Mouse (Mus musculus): ENCODE measurements around the gene Olfr105-ps. TPM values are rescaled to one million over a fixed set of nuclear protein-coding genes. Genes with fewer than 3 reads are reported as not detected.

The Olfr105-ps gene
- not detected in 4 replicates for total RNA-seq (2023)

DNA sequence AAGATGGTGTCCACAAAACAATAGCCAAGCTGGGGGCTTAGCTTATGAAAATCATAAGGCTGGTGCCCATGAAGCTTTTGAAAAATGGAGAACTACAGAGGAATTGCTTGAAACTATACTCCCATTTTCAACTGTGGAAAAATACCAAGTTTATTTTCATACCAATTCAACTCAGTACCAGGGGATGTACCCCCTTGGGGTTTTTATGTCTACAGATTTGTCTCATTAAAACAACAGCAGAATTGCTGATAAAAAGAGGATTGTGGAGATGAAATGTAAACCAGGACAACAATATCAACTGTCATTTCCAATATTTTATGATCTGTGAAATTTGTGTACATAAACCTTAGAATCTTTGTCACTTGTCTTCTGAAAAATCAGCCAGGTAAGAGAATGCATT is at the start of gene Olfr105-ps:
TSS of gene Olfr105-ps (plus strand) at position 301 of the 400 bp plus-strand sequence.

DNA sequence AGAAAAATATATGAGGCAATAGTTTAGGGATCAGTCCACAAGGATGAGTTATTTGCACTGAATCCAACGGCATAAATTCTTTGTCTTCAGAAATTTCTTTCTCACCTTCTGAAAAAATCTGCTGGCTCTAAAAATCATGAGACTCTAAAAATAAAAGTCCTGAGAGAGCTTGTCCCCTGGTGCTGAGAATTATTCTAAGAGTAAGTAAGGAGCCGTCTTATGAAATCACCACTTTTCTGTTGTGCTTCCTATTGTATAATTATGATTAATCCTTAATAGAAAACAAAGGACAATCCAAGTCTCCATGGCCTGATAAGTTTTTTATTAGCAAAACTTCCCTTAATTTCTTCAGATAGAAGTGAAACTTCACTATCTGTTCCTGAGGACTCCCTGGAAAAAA is 39.2 kb upstream of the Olfr105-ps start, which contains the start of gene Olfr103:
TSS of gene Olfr103 (minus strand) at position 101 of the 400 bp plus-strand sequence.

DNA sequence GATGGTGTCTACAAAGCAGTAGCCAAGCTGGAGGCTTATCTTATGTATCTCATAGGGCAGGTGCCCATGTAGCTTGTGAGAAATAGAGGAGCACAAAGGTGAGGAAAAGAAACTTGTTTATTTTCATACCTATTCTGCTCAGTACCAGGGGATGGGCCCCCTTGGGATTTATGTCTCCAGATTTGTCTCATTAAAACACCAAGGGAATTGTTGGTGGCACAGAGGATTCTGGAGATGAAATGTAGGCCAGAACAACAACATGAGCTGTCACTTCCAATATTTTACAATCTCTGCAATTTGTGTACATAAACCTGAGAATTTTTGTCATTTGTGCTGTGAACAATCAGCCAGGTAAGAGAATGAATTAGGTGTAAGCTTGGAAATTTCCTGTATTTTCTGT is 19.6 kb upstream of the Olfr105-ps start, which contains the start of gene Olfr104-ps:
TSS of gene Olfr104-ps (plus strand) at position 301 of the 400 bp plus-strand sequence.

DNA sequence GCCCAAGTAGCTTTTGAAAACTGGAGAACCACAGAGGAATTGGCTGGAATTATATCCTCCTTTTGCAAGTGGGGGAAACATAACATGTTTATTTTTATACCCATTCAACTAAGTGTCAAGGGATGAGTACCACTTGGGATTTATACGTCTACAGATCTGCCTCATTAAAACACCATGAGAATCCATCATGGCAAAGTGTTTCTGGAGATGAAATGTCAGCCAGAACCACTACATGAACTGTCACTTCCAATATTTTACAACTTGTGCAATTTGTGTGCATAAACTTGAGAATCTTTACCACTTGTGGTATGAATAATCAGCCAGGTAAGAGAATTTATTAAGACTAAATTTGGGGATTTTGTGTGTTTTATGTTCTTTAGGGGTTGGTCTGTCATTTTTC is 11.3 kb downstream of the Olfr105-ps start, which contains the start of gene Olfr106-ps:
TSS of gene Olfr106-ps (plus strand) at position 301 of the 400 bp plus-strand sequence.

DNA sequence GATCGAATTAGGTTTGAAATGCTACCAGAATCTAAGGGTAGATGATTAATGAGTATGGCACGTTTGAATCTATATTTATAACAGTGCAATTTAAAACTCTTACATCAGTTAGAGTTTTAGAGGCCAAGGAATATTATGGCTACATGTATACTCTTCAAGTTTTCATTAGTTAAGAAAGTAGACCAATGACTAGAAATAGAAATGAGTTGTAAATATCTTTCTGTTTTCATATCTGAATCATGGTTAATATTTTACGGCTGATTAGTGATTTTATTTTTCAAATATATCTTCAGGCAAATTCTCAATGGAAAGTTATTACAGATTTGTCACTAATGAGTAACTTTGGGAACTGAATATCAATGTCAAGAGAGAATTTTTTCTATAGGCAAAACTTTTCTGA is 20.1 kb downstream of the Olfr105-ps start, which contains the start of gene Olfr107:
TSS of gene Olfr107 (plus strand) at position 301 of the 400 bp plus-strand sequence.

Other genes with a start within 250 kb of the Olfr105-ps start
- gene Olfr93, start 217.5 kb upstream of the Olfr105-ps start, total RNA-seq (2023) = not detected in 4 replicates
- gene Ubd, start 185.1 kb upstream of the Olfr105-ps start, total RNA-seq (2023) = 0.89 TPM in 1 of 4 replicates, not detected in the others
- gene Olfr94, start 178.0 kb upstream of the Olfr105-ps start, total RNA-seq (2023) = not detected in 4 replicates
- gene Olfr95, start 165.9 kb upstream of the Olfr105-ps start, total RNA-seq (2023) = not detected in 4 replicates
- gene Olfr96, start 158.9 kb upstream of the Olfr105-ps start, total RNA-seq (2023) = not detected in 4 replicates
- not detected in 4 replicates for gene Olfr97, start 141.7 kb upstream of the Olfr105-ps start, total RNA-seq (2023)
- gene Olfr98, start 115.3 kb upstream of the Olfr105-ps start, total RNA-seq (2023) = not detected in 4 replicates
- gene H2-M3, start 108.8 kb upstream of the Olfr105-ps start, total RNA-seq (2023) = 56.5 to 62.1 TPM (median 57.9 TPM) in 4 replicates
- gene Olfr99, start 95.6 kb upstream of the Olfr105-ps start, total RNA-seq (2023) = not detected in 4 replicates
- gene Olfr101, start 74.7 kb upstream of the Olfr105-ps start, total RNA-seq (2023) = not detected in 4 replicates
- not detected in 4 replicates for gene Olfr102, start 62.0 kb upstream of the Olfr105-ps start, total RNA-seq (2023)
- not detected in 4 replicates for gene Olfr103, start 39.3 kb upstream of the Olfr105-ps start, total RNA-seq (2023)
- not detected in 4 replicates for gene Olfr104-ps, start 19.5 kb upstream of the Olfr105-ps start, total RNA-seq (2023)
- gene Olfr106-ps, start 11.4 kb downstream of the Olfr105-ps start, total RNA-seq (2023) = not detected in 4 replicates
- gene Olfr107, start 20.2 kb downstream of the Olfr105-ps start, total RNA-seq (2023) = 0.15 TPM in 1 of 4 replicates, not detected in the others
- not detected in 4 replicates for gene Olfr108, start 66.4 kb downstream of the Olfr105-ps start, total RNA-seq (2023)
- not detected in 4 replicates for gene Olfr109, start 79.9 kb downstream of the Olfr105-ps start, total RNA-seq (2023)
- not detected in 4 replicates for gene H2-M2, start 104.5 kb downstream of the Olfr105-ps start, total RNA-seq (2023)
- not detected in 4 replicates for gene Olfr110, start 113.4 kb downstream of the Olfr105-ps start, total RNA-seq (2023)
- not detected in 4 replicates for gene Olfr111, start 129.0 kb downstream of the Olfr105-ps start, total RNA-seq (2023)
- not detected in 4 replicates for gene Olfr112, start 190.4 kb downstream of the Olfr105-ps start, total RNA-seq (2023)
- not detected in 4 replicates for gene Olfr113, start 198.6 kb downstream of the Olfr105-ps start, total RNA-seq (2023)
- gene Olfr114, start 213.7 kb downstream of the Olfr105-ps start, total RNA-seq (2023) = not detected in 4 replicates
- gene Olfr115, start 248.1 kb downstream of the Olfr105-ps start, total RNA-seq (2023) = not detected in 4 replicates
- gene Olfr116, start 248.2 kb downstream of the Olfr105-ps start, total RNA-seq (2023) = not detected in 4 replicates

Data from B cell, adult 62 days (primary cell).